Mouse (Mus musculus): ENCODE results near the gene Map2k6. TPM values are rescaled to one million over a fixed set of nuclear protein-coding genes. Genes with fewer than 3 reads are reported as not detected.

The Map2k6 gene
- total RNA-seq, 2 experiments from 2014 or later = 24.7 to 31.1 TPM

Other genes starting within 250 kb of the Map2k6 start
- gene Abca9, start 230.9 kb upstream of the Map2k6 start, total RNA-seq (2021) = 1 to 10 TPM; 5.4 to 9.0 TPM
- gene Abca6, start 147.3 kb upstream of the Map2k6 start, total RNA-seq (2021) = 1 to 10 TPM; 1.1 to 1.6 TPM
- gene Abca5, start 61.4 kb upstream of the Map2k6 start, total RNA-seq (2021) = 10 to 100 TPM; 40.7 to 47.3 TPM

All from left cerebral cortex, postnatal 36 days (tissue).